Mouse (Mus musculus): Measurements from ENCODE around the gene Gorab. TPM values are rescaled to one million over a fixed set of nuclear protein-coding genes. Genes with fewer than 3 reads are reported as not detected.

The Gorab gene
- polyA plus RNA-seq, 1 experiment from 2014 or later, result 41.9 TPM

- Histone ChIP-seq H3K36me3 (no peaks in the 10 kb centered on the region), H3K27ac (peak overlapping the region; percentile 87), H3K9ac (peak overlapping the region; percentile 69; the same call in 1 of the 2 replicates), H3K27me3 (no peaks in the 10 kb centered on the region), H3K9me3 (no peaks in the 10 kb centered on the region), H3K4me3 (peak overlapping the region; percentile 33), H3K4me2 (peak overlapping the region; percentile 50), H3K4me1 (peaks cover 39% of the 10 kb centered on the region)
- WGBS, result 15% methylated on average over 6 of the region's 6 CpGs
- ATAC-seq (ENCODE audit: insufficient number of reproducible peaks, insufficient read depth, low FRiP score, low TSS enrichment, low read depth), result no peak
These were observed 45.7 kb downstream of the Gorab start for GRCm38 (mm10) chr1:163357733-163358132.

DNA sequence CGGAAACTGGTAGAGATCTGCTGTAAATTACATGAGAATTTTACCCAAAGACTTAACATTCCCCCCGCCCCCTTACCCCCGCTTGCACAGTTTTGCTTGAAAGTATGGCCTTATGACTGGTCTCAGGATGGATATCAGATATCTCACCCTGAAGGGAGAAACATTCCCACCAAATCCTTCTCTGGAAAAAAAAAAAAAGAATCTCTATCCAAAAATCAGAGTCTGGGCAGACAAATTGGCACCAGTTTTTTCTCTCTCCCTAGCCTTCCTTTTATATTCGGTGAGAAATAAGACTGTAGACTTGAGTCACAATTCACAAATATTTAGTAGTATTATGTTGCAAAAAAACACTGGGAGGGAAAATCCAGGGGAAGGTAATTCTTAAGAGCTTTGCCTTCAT, 47.3 kb downstream of the Gorab start:
- Histone ChIP-seq H3K9ac (no peak overlapping the region), H3K4me2 (peak overlapping the region; percentile 7), H3K9me3 (no peaks in the 10 kb centered on the region), H3K27ac (peak overlapping the region; percentile 70; the same call in 1 of the 2 replicates), H3K36me3 (no peaks in the 10 kb centered on the region), H3K27me3 (no peaks in the 10 kb centered on the region), H3K4me1 (peaks cover 26% of the 10 kb centered on the region), H3K4me3 (no peak overlapping the region)
- 14% methylated on average over 4 of the region's 4 CpGs for WGBS
- ATAC-seq (ENCODE audit: insufficient number of reproducible peaks, insufficient read depth, low FRiP score, low TSS enrichment, low read depth), result no peak

DNA sequence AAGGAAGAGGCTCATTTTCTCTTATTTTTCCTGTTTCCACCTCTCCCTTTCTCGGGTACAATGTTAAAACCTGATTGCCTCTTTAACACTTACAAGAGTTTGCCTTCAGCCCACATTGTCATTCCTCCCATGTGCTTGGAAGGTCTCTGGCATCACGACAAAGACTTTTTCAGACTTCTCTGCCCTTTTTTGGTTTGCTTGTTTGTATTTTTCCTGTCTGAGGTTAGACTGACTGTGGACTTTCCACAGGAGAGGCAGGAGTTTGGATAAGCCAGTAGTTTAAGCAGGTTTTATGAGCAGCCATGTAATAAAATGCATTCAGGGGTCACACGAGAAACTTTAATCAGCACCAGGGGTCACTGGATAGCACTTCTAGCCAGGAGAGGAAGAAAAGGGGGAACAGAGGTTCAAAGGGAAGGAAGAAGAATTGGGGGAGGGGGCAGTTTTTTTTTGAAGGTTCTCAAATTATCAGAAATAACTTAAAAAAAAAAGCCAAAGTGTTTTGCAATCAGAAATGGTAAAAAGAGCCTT, 47.8 kb downstream of the Gorab start:
- no peaks in the 10 kb centered on the region for H3K36me3 ChIP-seq
- H3K9ac ChIP-seq, result no peak overlapping the region
- peaks cover 22% of the 10 kb centered on the region for H3K4me1 ChIP-seq
- no peaks in the 10 kb centered on the region for H3K9me3 ChIP-seq
- peak overlapping the region; percentile 70 for H3K27ac ChIP-seq
- WGBS, result 24% methylated on average over 3 of the region's 3 CpGs
- no peak overlapping the region for H3K4me3 ChIP-seq
- no peaks in the 10 kb centered on the region for H3K27me3 ChIP-seq
- peak overlapping the region; percentile 7; the same call in 1 of the 2 replicates for H3K4me2 ChIP-seq
- ATAC-seq (ENCODE audit: insufficient number of reproducible peaks, insufficient read depth, low FRiP score, low TSS enrichment, low read depth), result no peak

GRCm38 (mm10) chr1:163350988-163351387, 52.5 kb downstream of the Gorab start:
- Histone ChIP-seq H3K9me3 (no peaks in the 10 kb centered on the region), H3K36me3 (no peaks in the 10 kb centered on the region), H3K4me1 (peaks cover 10% of the 10 kb centered on the region; the same call in 1 of the 2 replicates), H3K27me3 (no peaks in the 10 kb centered on the region), H3K9ac (no peak overlapping the region), H3K4me2 (no peak overlapping the region), H3K4me3 (no peak overlapping the region), H3K27ac (no peak overlapping the region)
- no peak for ATAC-seq (ENCODE audit: insufficient number of reproducible peaks, insufficient read depth, low FRiP score, low TSS enrichment, low read depth)
- 61% methylated on average over 3 of the region's 3 CpGs for WGBS

- H3K4me3 ChIP-seq, result no peak overlapping the region
- H3K27ac ChIP-seq, result no peak overlapping the region
- no peak overlapping the region for H3K4me2 ChIP-seq
- no peaks in the 10 kb centered on the region for H3K4me1 ChIP-seq
- no peak for ATAC-seq (ENCODE audit: insufficient number of reproducible peaks, insufficient read depth, low FRiP score, low TSS enrichment, low read depth)
- no peaks in the 10 kb centered on the region for H3K9me3 ChIP-seq
- H3K27me3 ChIP-seq, result no peaks in the 10 kb centered on the region
- H3K9ac ChIP-seq, result no peak overlapping the region
- WGBS, result 80% methylated on average over 5 of the region's 5 CpGs
- no peaks in the 10 kb centered on the region for H3K36me3 ChIP-seq
These were observed 57.9 kb downstream of the Gorab start for GRCm38 (mm10) chr1:163345541-163345940.

DNA sequence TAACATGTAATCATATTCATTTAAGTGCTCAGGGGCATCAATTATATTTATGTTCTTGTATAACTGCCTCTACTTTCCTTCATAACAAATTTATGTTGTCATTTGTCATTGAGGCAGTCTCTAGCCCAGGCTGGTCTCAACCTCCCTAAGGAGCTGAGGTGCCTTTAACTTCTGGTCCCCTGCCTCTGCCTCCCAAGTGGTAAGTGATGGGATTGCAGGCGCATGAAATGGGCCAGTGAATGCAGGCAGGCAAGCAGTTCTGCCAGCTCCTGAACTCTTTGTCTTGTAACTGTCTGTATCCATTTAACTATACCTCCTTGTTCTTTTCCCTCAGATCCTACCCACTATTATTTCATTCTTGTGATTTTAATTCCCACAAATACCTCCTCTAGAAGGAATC, 58.5 kb downstream of the Gorab start:
- H3K4me3 ChIP-seq, result no peak overlapping the region
- H3K9me3 ChIP-seq, result no peaks in the 10 kb centered on the region
- H3K4me1 ChIP-seq, result no peaks in the 10 kb centered on the region
- ATAC-seq (ENCODE audit: insufficient number of reproducible peaks, insufficient read depth, low FRiP score, low TSS enrichment, low read depth), result no peak
- 49% methylated on average over 1 of the region's 1 CpGs for WGBS
- H3K27ac ChIP-seq, result no peak overlapping the region
- H3K36me3 ChIP-seq, result no peaks in the 10 kb centered on the region
- no peaks in the 10 kb centered on the region for H3K27me3 ChIP-seq
- no peak overlapping the region for H3K4me2 ChIP-seq
- H3K9ac ChIP-seq, result no peak overlapping the region

- no peak for ATAC-seq (ENCODE audit: insufficient number of reproducible peaks, insufficient read depth, low FRiP score, low TSS enrichment, low read depth)
These were observed 64.3 kb downstream of the Gorab start for GRCm38 (mm10) chr1:163339219-163339561.

GRCm38 (mm10) chr1:163338525-163339218, 64.8 kb downstream of the Gorab start:
- H3K4me3 ChIP-seq, result no peak overlapping the region
- no peak for ATAC-seq (ENCODE audit: insufficient number of reproducible peaks, insufficient read depth, low FRiP score, low TSS enrichment, low read depth)
- H3K27ac ChIP-seq, result 0 out of 2 replicates have a peak overlapping the region, but pooled peaks have one; percentile 51
- no peaks in the 10 kb centered on the region for H3K36me3 ChIP-seq
- WGBS, result 53% methylated on average over 7 of the region's 7 CpGs
- H3K9me3 ChIP-seq, result no peaks in the 10 kb centered on the region
- peaks cover 6% of the 10 kb centered on the region; the same call in 1 of the 2 replicates for H3K4me1 ChIP-seq
- H3K4me2 ChIP-seq, result no peak overlapping the region
- no peak overlapping the region for H3K9ac ChIP-seq
- no peaks in the 10 kb centered on the region for H3K27me3 ChIP-seq

More at GRCm38 (mm10) chr1:163339219-163339561, 64.3 kb downstream of the Gorab start:
- no peak overlapping the region for H3K4me2 ChIP-seq
- H3K9me3 ChIP-seq, result no peaks in the 10 kb centered on the region
- no peak overlapping the region for H3K4me3 ChIP-seq
- WGBS, result 68% methylated on average over 3 of the region's 3 CpGs
- peaks cover 6% of the 10 kb centered on the region; the same call in 1 of the 2 replicates for H3K4me1 ChIP-seq
- no peaks in the 10 kb centered on the region for H3K27me3 ChIP-seq
- H3K27ac ChIP-seq, result no peak overlapping the region
- no peak overlapping the region for H3K9ac ChIP-seq
- no peaks in the 10 kb centered on the region for H3K36me3 ChIP-seq

- no peaks in the 10 kb centered on the region for H3K9me3 ChIP-seq
- H3K9ac ChIP-seq, result no peak overlapping the region
- no peaks in the 10 kb centered on the region for H3K36me3 ChIP-seq
- peaks cover 6% of the 10 kb centered on the region; the same call in 1 of the 2 replicates for H3K4me1 ChIP-seq
- no peak overlapping the region for H3K4me3 ChIP-seq
- H3K4me2 ChIP-seq, result no peak overlapping the region
- WGBS, result 72% methylated on average over 2 of the region's 2 CpGs
- H3K27ac ChIP-seq, result no peak overlapping the region
- ATAC-seq (ENCODE audit: insufficient number of reproducible peaks, insufficient read depth, low FRiP score, low TSS enrichment, low read depth), result no peak
- H3K27me3 ChIP-seq, result no peaks in the 10 kb centered on the region
These were observed 65.6 kb downstream of the Gorab start for GRCm38 (mm10) chr1:163337821-163338220.

Other genes starting within 250 kb of the Gorab start
- gene Prrx1, start 90.0 kb downstream of the Gorab start, polyA plus RNA-seq (2015; fragmentation: Nextera tagmentation; extraction: Ambion mirVana), result 171 and 190 TPM in 2 replicates